Mouse (Mus musculus) spleen, postnatal 4 days (tissue): Measurements from ENCODE around the gene Dlg1.

Source experiments
- DNase-seq, 2 experiments: peaks; one replicate each; pipeline ENCODE4 v3.0.0; 2022; ENCODE audit warnings: low spot score in 2 of 2

Gene Dlg1

DNA sequence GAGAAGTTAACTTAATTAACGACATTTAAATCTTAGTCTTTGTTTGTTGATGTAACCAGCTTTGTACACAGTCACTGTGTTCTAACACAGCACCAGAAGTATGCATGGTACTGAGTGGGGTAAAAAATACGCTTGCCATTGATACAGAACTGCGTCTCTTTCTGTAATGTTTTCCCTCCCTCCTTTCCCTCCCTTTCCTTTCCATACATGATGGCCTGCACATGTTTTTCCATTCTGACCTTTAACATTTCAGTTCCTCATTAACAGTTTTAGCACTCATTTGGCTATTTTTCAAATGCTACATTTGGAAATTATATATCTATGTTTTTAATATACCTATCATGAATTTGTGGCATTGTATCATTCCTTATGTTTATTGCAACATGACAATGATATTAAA lies 181.0 kb downstream of the Dlg1 start:
- no peak for DNase-seq

GRCm38 (mm10) chr16:31846763-31847162 lies 183.5 kb downstream of the Dlg1 start:
- no peak for DNase-seq

GRCm38 (mm10) chr16:31863920-31864319 lies 200.7 kb downstream of the Dlg1 start:
- DNase-seq, result no peak

DNA sequence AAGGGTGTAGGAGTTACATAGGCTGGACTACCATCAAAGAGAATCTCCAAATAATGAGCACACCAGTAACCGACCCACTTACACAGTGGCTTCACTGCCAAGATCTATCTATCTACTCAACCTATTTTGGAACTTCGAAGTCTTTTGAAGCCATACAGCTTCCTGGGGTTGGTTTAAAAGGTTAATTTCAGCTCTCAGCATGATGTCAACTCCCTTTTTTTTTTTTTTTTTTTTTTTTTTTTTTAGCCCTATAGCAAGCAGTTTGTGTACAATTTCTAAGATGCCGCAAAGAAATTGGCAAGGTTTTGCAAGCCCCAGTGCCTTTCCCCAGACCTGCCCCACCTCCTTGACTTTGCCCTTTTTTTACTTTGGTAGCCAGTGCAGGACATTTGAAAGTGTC lies 202.0 kb downstream of the Dlg1 start:
- DNase-seq, result no peak

GRCm38 (mm10) chr16:31866911-31867310 lies 203.7 kb downstream of the Dlg1 start:
- no peak for DNase-seq

- no peak for DNase-seq
These were observed 204.5 kb downstream of the Dlg1 start for GRCm38 (mm10) chr16:31867736-31868135.

GRCm38 (mm10) chr16:31873721-31874120 lies 210.5 kb downstream of the Dlg1 start:
- peak in 1 of 2 experiments; percentile 23 for DNase-seq

GRCm38 (mm10) chr16:31875391-31875790 lies 212.1 kb downstream of the Dlg1 start:
- DNase-seq, result no peak

GRCm38 (mm10) chr16:31876386-31876785 lies 213.1 kb downstream of the Dlg1 start:
- no peak for DNase-seq

- DNase-seq, result no peak
These were observed 214.8 kb downstream of the Dlg1 start for GRCm38 (mm10) chr16:31878052-31878451.

GRCm38 (mm10) chr16:31878573-31879257 lies 215.5 kb downstream of the Dlg1 start, which contains the start of gene Meltf:
TSS of gene Meltf (plus strand) at chr16:31878810.
- peak; percentile 58 to 88 for DNase-seq

GRCm38 (mm10) chr16:31880146-31880840 lies 217.1 kb downstream of the Dlg1 start:
- no peak for DNase-seq

- no peak for DNase-seq
These were observed 219.2 kb downstream of the Dlg1 start for GRCm38 (mm10) chr16:31882381-31882908.

DNA sequence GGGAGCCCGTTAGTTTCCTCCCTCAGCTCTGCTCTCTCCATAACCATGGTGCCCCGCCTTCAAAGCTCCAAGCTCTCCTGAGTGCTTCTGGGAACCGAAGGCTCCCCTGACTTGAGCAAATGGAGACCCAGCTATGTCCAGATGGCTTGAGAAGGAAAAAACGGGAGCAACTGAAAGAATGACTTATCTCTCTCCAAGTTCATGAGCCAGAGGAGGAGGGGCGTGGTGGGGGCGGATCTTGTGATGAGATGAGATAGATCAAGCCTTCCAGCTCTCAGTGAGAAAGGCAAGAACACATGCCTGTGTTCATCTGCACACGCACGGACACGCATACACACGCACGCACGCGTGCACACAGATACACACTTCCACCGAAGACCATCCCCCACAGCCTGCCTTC lies 220.1 kb downstream of the Dlg1 start:
- DNase-seq, result no peak

DNA sequence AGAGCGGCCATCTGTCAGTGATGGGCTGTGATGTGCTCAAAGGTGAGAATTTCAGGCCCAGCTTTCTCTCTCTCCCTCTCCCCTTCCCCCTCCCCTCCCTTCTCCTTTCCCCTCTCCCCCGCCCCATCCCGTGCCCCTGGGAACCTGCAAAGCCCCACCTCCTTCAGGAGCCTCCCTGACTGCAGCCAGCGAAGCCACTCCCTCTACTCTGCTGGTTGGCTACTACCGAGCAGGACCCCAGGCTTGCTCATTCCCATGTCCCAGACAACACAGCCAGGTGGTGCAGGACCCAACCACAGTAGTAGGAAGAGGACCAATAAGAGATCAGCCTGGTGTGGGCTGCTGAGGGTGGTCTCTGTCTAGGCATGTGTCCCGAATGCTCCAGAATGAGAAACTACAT lies 220.7 kb downstream of the Dlg1 start:
- no peak for DNase-seq

- no peak for DNase-seq
These were observed 227.7 kb downstream of the Dlg1 start for GRCm38 (mm10) chr16:31890907-31891306.

- no peak for DNase-seq
These were observed 230.3 kb downstream of the Dlg1 start for GRCm38 (mm10) chr16:31893396-31894141.

GRCm38 (mm10) chr16:31896971-31897774 lies 233.9 kb downstream of the Dlg1 start:
- no peak for DNase-seq

GRCm38 (mm10) chr16:31898546-31899326 lies 235.5 kb downstream of the Dlg1 start:
- DNase-seq, result no peak

DNA sequence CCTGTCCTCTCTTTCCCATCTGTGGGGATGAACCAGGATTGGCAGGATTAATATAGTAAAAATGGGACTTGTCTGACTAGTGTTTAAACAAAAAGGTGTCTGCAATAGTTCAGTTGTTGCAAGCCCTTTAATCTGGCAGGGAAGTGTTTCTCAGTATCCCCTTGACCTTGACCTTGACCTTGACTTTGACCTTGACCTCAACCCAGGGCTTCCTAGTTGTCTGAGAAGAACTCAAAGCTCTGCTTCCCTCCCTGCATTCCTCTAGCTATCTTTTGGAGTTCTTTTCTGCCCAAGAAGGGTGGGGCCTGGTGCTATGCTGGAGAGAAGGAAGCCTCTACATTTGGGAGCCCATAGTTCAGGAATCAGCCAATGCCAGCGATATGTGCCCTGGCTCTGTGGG lies 238.6 kb downstream of the Dlg1 start:
- DNase-seq, result no peak

DNA sequence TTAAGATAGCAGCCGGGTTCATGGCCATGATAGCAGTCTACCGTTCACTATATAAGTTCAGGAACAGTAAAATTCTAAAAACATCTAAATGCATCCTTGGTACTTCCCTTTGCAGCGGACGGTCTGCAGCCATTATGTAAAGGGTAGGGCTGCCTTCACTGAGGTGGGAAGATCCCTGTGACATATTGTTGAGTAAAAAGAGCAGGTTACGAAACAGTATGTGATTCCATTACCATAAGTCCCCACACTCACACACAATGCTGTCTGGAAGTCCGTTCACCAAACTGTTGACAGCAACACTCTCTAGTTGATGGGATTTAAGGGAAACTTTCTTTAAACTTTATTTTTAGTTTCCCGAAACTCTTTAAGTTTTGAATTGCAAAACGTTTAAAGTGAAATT lies 240.0 kb downstream of the Dlg1 start:
- no peak for DNase-seq
